Mouse (Mus musculus) frontal cortex, postnatal 14 days (tissue): Measurements from ENCODE around the gene Tsga13.

Experiments
- DNase-seq, 2 experiments: peaks; one replicate each; pipeline ENCODE4 v3.0.0; 2022; ENCODE audit warnings: low spot score in 2 of 2

Gene Tsga13

DNA sequence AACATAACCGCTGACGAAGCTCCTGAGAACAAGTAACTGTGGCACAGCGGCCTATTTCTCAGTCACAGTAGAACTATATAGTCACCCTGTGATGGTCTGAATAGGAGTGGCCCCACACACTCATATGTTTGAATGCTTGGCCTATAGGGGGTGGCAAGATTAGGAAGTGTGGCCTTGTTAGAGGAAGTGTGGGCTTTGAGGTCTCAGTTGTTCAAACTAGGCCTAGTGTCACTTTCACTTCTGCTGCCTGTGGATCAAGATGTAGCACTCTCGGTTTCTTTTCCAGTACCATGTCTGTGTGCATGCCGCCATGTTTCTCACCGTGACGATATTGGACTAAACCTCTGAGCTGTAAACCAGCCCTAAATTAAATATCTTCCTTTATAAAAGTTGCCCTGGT lies 59.4 kb downstream of the Tsga13 start:
- no peak for DNase-seq

DNA sequence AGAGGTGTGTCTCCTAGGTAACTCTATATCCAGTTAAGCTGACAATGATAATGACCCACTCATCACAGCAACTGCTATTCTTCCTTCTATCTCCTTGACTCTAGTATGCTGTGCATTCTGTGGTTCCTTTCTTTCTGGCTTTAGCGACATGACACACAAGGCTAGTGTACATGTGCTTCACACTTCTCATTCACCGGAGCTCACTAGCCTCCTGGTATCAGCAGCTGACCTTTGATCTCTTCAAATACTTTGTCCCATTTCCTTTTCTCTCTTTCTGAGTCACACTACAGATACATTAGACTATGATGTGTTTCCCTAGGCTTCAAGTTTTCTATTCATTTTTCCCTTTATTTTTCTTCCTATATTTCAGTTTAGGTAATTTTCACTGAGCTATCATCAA lies 60.2 kb downstream of the Tsga13 start:
- DNase-seq: no peak

DNA sequence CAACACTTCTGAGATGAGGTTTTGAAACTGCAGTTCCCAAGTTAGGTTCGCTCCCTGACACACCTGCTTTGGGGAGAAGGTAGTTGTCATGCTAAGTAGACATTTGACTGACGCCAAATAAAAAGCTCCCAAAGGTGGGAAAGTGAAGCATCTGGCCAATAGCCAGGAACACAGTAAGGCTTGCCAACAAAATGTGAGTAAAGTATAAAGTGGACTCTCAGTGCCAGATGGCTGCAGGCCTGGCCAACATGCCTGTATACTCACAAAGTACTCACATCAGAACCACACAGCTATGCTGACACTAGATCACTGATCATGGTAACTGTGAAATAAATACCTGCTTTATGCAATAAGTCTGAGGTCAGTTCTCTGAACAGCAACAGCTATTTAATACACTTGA lies 65.6 kb downstream of the Tsga13 start:
- DNase-seq: no peak
